Mouse (Mus musculus): ENCODE results near the gene Pinlyp.

Gene Pinlyp

DNA sequence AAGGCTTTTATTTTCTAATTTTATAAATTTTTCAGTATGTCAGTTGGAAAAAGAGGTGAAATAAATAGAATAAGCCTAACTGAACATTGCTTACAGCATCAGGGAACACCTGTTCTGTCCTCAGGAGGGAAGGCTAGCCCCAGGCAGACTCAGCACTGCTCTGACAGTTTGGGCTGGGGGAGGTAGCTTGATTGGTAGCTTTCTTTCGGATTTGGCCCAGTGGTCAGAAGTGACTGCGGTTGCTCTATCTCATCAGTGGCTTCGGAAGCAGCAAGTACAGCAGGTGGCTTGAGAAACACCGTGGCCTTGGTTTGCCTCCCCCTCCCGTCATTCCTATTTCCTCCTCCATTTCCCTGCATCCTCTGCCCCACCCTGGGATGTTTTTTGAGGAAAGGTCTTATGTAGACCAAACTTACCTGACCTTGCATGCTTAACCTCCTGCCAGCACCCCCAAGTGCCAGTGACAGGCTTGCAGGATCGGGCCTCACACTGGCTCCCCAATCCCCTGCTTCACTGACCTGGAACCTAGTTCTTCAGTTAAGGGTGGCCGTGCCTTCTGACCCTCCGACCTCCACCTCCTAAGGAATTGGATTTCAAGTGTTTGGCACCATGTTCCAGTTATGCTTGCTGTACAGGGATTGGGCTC, 17.4 kb upstream of the Pinlyp start:
- no peak for DNase-seq (ENCODE audit: low spot score)

DNA sequence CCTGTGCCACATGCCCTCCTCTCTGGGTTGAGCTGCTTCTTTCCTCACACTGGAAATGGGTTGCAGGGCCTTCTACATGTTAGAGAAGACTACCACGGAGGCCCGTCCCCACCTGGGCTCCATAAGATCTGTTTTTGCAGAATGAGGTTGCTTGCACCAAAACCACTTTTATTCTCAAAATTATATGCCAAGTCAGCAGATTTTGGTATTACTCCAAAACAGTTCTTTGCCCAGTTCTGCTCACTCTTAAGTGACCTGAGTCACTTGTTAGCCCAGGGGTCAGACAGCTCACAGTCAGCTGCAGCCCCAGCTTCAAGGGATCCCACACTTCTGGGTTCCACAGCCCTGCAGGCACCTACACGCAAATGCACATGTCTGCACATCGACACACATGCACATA, 15.5 kb upstream of the Pinlyp start:
- no peak for DNase-seq (ENCODE audit: low spot score)

DNA sequence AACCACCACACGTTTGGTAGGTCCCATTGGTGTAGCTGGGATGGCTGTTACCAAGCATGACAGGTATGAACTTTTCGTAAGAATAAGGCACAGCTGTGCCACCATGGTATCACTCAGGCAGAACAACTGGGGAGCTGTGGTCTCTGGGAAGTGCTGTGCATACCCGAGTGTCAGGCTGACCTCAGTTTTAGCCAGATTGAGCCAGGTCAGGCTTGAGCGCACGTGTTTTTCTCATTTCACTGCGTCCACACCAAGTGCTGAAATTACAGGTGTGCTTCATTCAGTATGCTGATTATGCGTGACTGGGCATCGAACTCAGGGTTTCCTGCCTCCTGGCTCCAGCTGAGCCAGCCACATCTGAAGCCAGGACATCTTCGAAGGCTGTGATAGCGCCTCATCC, 9.9 kb upstream of the Pinlyp start:
- DNase-seq (ENCODE audit: low spot score) = no peak

DNA sequence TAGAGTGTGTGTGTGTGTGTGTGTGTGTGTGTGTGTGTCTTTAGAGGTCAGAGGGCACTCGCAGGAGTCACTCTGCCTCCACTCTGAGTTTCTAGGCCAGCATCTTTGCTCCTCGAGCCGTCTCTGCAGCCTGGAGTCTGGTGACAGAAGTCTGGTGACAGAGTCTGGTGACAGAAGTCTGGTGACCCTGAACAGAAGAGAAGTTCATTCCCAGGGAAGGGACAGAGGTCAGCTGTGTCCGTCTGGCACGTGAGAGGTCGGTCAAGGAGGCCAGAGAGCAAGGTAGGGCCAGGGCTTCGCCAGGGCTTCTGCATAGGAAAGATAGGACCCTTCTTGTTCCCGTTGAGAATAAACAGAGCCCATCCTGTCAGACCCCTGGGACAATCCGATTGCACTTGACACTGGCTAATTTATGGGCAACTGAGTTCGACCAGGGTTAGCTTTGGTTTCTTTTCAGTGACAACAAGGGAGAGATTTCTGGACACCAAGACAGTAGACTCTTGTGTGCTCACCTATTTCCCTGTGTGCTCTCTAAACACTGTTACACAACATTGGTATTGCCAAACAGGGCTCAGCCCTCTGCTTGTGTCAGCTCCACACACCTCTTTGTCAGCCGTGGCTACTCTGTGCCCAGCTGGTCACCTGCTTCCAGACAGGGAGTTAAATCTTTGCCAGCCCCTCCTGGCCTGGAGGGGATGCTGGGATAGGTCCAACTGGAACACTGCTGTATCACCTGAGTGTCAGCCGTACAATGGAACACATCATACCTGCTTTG, 6.3 kb upstream of the Pinlyp start:
- DNase-seq (ENCODE audit: low spot score) = no peak

DNA sequence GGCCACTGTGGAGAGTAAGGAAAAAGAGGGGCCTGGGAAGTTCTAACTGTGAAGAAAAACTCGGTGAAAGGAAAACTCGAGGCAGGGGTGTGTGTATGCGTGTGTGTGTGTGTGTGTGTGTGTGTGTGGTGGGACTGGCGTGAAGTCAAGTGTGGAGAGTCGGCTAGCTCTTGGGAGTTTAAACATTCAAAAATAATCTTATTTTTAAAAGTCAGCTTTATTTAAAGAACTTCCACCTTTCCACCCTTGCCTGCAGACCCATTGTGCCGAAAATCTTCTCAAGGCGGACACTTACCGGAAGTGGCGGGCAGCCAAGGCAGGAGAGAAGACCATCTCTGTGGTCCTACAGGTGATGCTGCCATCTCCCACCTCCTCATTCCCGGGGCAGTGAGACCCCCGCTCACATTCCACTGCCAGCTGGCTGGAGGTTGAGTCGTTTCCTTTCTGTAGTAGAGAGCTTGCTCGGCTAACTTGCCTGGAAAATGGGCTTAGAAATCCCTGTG, 1.7 kb upstream of the Pinlyp start:
- no peak for DNase-seq (ENCODE audit: low spot score)

DNA sequence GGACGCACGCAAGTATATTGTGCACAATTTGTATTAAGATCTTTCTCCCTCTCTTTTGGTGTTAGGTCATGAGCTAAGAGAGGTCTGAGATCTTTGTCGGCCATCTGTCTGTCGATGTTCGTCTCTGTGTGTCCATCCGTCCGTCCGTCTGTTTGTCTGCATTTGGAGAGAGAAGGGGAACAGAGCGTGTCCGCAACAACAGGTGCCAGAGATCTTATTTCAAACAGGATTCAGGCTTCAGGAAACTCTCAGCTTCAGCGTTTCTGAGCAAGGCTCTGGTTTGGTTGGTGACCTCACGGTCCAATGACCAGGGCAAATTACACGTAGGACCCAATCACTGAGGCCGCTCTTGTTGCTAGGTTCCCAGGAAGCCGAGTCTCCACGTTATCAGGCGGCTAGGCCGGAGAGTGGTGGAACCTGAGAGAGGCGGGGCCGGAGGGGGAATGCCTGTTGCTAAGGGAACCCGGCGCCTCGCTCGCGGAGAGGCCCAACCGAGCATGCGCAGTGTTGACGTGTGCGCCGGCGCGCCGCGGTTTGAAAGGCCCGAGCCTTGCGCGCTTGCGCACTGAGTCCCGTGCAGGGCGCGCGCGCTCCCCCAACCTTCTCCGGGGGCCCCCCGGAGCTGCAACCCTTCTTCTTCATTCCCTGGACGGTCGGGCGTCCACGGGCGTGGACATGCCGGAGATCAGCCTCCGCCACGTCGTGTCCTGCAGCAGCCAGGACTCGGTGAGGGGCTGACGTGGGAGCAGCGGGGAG, 894 bp upstream of the Pinlyp start:
- DNase-seq (ENCODE audit: low spot score) = peak; percentile 95

DNA sequence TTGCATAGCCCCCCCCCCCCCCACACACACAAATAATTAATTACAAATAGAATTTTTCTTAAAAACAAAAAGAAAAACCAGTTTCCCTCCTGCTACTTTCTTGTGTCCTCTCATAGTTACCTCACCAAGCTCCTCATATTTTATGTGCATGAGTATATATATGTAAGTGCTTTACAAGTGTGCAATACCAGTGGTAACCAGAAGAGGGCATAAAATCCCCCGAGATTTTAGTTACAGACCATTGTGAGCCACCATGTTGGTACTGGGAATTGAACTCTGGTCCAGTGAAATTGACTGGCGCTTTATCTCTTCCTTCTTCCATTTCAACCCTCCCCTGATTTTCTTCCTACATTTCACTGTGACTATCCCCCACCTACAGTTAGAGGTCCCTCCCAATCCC, 1.4 kb downstream of the Pinlyp start:
- DNase-seq (ENCODE audit: low spot score) = no peak

DNA sequence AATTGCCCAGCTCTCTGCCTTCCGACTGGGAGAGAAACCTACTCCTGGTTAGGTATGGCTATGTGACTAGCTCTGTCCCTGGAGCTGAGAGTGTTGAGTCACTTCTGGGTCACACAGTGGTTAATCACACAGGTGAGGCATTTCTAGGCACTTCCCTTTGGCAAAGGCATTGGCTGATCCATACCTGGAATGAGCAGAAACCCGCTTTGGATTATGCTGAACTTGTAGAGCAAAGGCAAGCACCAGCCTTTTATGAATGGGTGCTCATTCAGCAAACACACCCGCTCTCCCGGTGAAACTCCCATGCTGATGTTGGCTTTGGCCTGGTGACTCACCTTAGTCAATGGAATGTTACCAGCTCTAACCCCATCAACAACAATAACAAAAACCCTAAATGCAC, 6.2 kb downstream of the Pinlyp start:
- no peak for DNase-seq (ENCODE audit: low spot score)

DNA sequence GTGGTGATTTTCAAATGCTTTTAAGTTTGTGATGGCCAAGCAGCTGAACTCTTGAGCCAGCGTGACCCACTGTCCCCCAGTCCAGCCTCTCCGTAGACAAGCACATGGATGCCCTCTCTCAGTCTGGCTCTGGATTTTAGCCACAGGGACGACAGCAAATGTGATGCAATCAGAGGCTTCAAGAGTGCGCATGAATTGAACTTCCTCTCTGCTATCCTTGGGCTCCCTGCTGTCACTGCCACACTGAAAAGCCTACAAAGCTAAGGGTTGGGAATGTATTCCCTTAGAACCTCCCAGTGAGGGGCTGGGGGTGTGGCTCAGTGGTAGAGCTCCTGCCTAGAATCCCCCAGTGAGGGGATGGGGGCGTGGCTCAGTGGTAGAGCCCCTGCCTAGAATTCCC, 7.2 kb downstream of the Pinlyp start:
- DNase-seq (ENCODE audit: low spot score) = no peak

DNA sequence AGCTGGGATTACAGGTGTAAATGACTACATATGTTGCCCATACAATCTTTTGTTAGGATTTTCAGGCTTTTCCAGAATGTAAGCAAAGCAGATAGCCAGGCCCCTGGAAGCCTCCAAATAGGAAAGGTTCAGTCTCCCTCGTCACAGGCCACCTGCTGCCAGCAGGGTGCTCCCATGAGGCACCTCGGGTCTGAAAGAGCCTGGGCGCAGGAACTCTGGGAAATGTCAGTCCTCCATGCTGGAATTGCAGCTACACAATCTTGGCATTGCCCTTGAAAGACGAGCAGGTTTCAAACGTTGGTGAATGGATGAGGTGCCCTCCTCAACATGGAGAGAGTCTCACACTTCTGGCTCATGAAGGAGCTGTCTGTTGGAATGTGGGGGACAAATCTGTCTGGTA, 7.8 kb downstream of the Pinlyp start:
- no peak for DNase-seq (ENCODE audit: low spot score)

DNA sequence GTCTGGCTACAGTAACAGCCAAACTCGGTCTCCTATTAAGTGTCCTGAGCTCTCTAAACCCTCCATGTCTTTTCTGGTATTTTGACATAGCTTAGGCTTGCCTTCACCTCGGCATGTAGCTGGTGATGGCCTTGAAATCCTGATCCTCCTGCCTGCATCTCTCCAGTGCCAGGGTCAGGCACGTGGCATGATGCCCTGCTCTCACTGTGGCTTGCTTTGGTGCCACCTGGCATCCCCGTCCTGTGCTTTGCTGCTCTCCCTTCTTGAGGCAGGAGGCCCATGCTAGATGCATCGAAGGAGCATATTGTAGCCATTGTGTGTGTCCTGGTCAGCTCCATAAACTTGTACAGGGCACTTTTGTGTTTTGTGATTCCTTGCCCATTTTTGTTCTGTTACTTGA, 8.3 kb downstream of the Pinlyp start:
- no peak for DNase-seq (ENCODE audit: low spot score)

DNA sequence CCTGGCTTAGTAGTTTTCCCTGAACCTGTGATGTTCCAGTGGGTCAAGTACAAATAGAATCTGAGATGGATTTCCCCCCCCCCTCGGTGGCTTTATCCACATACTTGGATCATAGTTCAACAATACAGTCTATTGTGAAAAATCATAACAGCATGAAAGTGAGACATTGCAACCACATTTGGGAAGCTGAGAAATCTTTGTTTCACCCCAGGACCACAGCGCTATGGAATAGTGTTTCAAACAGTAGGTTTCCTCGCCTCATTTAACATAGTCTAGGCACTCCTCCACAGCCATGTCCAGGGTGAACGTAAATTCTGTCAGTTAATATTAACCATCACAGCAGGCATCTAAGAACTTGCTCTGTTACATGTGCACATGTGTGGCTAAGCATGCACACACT, 8.8 kb downstream of the Pinlyp start:
- DNase-seq (ENCODE audit: low spot score) = no peak

DNA sequence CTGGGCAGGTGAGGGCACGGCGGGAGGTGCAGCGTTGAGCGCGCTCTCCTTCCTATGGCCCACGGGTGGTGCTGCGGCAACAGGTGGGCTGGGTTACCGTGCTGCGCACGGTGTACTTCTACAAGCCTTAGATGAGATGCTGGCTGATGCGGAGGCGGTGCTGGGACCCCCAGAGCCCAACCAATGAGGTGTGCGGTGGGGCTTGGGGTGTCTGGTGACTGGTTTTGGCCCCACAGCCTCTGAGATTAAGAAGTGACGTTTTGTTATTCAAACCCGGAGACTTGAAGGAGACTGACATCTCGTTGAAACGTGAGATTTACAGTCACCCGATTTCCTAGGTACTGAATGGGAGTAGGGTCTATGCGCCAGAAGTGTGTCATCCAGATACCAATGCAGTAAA, 11.6 kb downstream of the Pinlyp start:
- no peak for DNase-seq (ENCODE audit: low spot score)

DNA sequence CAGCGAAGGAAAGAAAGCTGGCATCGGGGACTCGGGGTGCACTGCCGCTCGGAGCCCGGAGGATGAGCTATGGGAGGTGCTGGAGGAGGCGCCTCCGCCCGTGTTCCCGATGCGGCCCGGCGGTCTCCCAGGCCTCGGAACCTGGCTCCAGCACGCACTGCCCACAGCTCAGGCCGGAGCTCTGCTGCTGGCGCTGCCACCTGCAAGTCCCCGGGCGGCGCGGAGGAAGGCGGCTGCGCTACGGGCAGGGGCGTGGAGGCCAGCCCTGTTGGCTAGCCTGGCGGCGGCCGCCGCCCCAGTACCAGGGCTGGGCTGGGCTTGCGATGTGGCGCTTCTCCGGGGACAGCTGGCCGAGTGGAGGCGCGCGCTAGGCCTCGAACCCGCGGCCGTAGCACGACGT, 12.1 kb downstream of the Pinlyp start:
- no peak for DNase-seq (ENCODE audit: low spot score)

DNA sequence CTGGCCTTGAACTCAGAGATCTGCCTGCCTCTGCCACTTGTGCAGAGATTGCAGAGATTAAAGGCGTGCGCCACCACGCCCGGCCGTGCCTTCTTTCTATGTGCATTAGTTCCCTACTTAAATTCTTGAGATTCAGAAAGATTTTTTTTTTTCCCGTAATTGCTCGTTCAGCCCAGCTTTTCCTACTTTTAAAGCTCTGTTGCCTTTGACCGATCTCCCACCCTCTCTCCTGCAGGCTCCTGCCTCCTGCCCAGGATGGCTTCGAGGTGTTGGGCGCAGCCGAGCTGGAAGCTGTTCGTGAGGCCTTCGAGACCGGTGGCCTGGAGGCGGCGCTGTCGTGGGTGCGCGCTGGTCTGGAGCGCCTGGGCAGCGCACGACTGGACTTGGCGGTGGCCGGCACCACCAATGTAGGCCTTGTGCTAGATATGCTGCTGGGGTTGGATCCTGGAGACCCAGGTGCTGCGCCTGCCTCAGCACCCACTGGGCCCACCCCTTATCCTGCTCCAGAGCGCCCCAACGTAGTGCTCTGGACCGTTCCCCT, 12.8 kb downstream of the Pinlyp start:
- no peak for DNase-seq (ENCODE audit: low spot score)

DNA sequence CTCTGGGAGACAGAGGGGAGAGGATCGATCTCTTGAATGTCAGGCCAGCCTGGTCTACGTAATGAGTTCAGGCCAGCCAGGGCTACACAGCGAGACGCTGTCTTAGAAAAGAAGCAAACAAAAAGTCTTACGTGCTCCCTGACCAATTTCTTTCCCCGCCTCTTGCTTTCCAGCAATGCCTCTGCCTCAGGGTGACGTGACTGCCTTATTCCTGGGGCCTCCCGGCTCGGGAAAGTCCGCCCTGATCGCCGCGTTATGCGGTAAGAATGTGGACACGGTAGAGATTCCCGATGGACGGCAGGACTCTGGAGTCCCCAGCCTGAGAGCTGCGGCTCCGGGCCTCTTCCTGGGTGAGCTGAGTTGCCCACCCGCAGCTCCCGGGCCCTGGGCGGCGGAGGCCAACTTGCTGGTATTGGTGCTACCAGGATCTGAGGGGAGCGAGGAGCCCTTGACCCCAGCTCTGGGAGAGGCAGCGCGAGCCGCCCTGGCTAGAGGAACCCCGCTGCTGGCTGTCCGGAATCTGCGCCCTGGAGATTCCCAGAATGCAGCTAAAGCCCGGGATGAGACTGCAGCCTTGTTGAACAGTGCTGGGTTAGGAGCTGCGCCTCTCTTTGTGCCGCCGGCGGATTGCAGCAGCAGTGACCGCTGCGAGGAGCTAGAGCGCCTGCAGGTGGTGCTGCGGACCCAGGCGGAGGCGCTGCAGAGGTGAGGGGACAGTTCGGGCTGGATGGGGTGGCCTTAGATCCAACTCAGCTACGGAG, 14.5 kb downstream of the Pinlyp start:
- DNase-seq (ENCODE audit: low spot score) = peak; percentile 43

DNA sequence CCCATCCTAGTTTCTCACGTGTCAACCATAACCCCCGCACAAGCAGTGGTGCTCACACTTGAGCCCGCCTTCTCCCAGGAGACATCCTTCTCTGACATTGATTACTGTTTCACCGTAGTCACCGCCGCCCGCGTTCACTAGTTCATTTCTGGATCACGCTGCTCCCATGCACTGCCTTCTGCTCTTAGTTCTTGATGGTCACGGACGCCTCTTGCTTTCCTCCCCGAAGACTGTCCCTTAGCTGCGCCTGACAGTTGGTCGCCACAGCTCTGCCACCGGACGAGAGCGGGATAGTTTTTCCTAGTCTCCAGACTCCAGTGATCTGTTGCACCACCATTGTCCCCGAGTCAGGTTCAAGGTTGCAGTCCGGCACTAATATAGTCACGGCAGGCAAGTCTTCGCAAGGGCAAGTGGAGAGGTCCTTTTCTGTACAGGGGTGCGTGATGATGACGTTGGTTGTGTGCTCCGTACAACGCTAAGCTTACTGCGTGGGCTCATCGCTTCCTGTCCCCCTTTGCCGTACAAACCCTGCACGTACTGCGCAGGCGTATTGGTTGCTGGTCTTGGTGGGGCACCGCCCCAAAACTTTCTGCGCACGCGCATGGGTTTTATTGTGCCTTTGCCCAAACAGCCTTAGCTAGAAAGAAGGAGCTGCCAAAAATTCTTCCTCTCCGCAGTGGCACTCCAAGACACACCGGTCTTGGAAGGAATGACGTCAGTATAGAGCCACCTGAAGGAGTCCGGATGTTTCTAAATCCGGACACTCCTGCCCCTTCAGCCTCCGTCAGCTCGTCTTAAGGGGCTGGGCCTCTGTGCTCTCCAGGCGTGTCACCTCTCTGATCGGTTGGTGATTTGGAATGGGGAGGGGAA, 15.6 kb downstream of the Pinlyp start, which contains the start of gene Irgq:
Gene Irgq (plus strand): TSS at position 628 of the 870 bp plus-strand sequence.
- peak; percentile 97 for DNase-seq (ENCODE audit: low spot score)

DNA sequence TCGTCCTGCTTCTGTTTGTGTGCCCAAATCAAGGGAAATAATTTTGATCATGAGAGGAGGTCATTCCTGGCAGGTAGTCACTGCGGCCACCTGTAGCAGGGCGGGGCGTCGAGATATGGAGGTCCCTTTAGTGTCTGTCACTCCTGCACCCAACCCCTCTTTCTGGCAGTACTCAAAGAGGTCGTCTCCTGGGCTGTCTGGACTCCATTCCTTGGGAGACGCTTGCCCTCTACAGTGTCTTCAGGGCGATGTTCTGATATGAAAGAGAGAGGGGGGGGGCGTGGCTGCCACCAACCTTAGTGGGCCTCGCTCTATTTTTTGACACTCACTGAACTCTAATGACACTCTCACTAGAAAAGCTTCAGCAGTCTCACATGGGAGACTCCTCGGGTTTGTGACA, 16.3 kb downstream of the Pinlyp start:
- no peak for DNase-seq (ENCODE audit: low spot score)

DNA sequence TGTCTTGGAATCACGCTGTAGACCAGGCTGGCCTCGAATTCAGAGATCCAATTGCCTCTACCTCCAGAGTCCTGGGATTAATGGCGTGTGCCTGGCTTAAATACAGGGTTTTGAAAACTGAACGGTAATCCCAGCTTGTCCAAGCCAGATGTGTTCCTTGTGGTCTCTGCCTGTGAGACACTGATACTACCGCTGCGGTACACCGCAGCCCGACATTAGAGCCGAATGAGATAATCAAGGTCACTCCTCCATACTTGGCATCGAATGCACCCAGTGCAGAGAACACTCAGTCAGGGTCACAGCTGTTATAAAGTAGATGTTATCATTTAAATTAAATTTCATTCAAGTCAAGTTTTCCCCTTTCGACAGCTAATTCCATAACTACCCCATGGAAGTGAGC, 17.1 kb downstream of the Pinlyp start:
- no peak for DNase-seq (ENCODE audit: low spot score)

DNA sequence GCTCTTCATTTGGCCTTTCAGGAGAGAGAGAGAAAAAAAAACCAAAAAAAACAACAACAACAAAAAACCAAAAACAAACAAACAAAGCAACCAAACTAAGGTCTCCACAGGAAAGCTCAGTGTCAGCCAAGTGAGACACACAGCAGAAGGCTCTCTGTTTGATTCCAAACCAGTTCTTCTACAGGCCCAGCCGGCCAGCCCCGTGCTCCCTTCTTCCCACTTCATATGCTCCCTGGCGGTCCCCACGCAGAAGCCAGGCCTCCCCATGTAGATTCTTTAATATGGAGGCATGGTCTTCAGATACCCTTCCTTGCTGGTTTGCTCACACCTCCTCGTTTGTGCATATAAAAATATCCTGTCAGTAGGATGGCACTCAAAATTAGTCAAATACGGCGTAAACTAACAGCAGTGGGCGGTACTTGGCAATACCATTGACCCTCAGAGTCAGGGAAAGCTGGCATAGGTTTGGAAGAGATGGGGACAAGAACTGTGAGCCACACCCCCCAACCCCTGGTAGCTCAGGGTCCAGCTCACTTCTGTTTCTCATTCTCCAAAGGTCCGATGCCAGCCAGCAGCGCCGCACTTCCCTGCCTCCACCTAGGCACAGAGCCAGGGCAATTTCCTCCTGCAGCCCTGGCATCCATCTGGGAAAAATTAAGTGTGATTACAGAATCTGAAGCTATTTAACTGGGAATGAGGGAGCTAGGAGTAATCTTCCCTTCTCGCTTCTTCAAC, 20.1 kb downstream of the Pinlyp start:
- no peak for DNase-seq (ENCODE audit: low spot score)
